Mouse (Mus musculus) ZHBTc4 (cell line): Measurements from ENCODE around the gene Mthfd1.
A peak's percentile ranks its signal among the peaks of the same experiment; 100 is the strongest.

Experiments used
- DNase-seq: peaks from one replicate; pipeline ENCODE4 v3.0.0-alpha.2; 2011; ENCODE audit warnings: low read depth, low spot score

The Mthfd1 gene

DNA sequence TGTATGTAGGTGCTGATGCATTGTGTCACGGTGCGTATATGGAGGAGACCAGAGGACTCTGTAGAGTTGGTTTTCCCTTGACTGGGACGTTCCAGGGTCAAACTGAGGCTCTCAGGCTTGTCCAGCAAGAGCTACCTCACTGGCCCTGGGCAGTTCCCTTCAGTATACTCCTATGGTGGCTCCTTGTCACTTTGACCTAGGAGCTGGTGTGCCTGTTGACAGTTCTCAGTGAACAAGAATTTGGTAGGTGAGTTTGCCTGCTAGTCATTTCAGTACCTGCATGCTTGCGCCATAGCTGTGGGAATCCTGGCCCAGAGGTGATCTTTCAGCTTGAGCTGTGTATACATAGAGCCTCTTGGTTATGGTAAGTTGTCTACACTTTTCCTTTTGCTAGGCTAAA, 7.8 kb downstream of the Mthfd1 start:
- no peak for DNase-seq

DNA sequence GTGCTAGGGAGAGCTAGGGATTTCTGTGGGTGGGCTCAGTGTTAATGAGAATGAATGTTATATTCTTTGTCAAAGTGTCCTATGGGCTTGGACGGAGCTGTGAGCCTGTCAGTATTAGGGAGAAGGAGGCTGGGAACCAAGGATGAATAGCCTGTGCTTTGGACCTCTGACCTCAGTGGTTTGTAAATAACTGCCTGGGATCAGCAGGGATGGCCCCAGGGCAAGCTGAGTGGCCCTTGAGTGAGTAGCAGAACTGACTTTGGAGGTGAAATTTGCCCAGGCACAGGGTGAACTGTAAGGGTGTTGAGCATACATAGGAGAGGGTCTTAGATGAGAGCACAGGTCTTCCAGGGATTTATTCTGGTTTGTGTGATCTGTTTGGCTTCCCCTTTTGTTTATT, 8.8 kb downstream of the Mthfd1 start:
- no peak for DNase-seq

DNA sequence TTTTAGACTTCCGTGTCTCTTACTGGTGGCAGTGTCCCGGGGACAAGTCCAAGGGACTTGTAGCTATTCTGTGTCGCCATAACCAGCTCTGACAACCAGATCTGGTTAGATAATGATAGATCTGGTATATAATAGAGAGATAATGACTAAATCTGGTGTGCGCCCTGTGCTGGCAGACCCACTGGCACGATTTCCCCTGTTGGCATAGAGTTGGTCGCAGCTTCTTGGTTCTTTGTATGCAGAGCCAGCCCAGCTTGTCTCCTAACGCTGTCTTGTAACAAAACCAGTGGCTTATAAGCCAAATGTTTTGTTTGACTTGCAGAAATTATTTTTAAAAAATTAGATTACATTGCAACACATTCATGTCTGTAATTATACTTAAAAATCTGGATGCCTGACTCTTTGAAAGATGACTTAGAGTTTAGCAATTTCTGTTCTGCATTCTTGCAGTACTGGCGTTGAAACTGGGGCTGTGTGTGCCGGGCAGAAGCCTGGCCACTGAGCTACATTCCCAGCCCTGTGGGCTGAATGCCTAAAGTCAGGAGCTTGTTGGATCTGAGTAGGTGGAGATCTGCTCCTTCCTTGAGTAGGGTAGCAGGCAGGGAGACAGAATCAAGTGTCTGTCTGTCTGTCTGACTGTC, 9.3 kb downstream of the Mthfd1 start:
- no peak for DNase-seq

DNA sequence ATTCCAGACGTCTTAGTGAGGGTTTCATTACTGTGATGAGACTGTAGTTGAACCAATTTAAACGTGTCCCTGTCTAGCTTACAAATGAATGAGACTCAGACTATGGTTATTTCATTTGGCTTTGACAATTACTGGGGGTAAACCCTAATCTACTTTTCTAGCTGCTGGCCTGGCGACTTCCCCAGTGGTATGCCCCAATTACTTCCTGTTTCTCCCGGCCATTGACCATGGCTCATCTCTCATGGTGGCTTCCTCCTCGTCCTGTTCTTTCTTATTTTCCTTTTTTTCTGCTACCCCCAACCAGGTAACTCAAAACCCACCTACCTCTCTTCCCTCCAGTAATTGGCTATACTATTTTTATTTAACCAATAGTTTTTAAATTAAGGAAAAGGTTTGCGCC, 9.9 kb downstream of the Mthfd1 start:
- no peak for DNase-seq

DNA sequence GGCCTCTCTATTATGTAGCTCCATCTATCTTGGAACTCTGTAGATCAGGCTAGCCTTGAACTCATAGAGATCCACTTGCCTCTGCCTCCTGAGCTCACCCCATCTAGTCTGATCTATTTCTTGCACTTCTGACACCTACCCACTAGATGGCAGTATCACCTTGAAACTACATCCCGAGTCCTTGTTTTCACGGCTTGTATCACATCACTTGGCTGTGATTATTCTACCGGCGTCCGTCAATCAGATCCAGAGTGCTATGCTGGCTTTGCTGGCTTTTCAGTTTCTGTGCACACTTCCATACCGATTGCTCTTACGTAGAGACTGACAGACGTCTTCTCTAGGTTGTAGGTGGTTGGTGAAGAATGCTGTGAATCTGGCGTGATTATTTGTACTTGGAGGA, 11.8 kb downstream of the Mthfd1 start:
- peak; percentile 90 for DNase-seq

DNA sequence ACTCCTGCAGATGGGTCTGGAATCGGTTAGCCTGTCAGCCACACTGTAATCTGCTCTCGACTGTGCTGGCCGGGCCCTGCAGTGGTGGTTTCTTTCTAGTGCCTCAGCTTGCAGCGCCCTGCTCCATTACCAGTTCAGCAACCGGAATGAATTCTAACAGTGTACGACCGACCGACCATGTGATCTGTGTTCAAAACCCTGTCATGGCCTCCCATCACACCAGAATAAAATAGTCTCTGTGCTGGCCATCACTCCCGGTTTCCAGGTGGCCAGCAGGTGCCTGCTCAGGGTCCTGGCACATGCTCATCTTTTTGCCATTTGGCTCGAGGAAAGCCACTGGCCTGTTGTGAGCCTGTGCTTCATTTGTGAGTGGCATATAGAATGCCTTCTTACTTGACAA, 13.6 kb downstream of the Mthfd1 start:
- DNase-seq = no peak

DNA sequence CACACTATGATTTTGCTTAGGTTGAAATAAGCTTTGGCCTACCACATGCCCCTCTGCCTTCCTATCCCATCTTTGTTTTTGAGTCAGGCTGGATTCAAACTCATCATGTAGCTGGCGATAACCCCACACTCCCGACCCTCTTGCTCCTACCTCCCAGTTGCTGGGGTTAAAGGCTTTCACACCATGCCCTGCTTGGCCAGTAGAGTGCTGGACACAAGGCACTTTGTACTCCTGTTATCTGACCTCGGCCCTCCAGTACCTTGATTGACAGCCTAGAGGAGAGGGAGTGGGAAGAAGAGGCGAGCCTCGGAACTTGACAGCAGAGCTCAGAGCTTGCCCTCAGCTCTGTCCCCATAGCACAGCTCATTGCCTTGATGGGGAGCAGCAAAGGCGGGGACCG, 14.1 kb downstream of the Mthfd1 start:
- no peak for DNase-seq

DNA sequence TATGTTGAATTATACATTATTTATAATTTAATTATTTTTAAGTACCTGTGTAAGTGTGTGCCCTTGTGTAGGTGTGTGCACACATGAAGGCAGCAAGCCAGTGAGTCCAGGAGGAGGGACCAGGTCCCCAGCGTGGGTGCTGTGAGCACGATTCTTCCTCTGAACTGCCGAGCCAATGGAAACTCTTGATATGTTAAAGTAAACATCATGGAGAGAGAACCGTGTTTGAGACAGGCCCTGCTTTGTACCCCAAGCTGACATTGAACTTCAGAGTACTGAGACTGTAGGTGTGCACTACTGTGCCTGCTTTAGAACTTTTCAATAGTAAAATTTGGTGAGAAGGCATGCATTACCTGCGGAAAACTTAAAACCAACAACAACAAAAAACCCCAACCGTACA, 16.4 kb downstream of the Mthfd1 start:
- DNase-seq = no peak

DNA sequence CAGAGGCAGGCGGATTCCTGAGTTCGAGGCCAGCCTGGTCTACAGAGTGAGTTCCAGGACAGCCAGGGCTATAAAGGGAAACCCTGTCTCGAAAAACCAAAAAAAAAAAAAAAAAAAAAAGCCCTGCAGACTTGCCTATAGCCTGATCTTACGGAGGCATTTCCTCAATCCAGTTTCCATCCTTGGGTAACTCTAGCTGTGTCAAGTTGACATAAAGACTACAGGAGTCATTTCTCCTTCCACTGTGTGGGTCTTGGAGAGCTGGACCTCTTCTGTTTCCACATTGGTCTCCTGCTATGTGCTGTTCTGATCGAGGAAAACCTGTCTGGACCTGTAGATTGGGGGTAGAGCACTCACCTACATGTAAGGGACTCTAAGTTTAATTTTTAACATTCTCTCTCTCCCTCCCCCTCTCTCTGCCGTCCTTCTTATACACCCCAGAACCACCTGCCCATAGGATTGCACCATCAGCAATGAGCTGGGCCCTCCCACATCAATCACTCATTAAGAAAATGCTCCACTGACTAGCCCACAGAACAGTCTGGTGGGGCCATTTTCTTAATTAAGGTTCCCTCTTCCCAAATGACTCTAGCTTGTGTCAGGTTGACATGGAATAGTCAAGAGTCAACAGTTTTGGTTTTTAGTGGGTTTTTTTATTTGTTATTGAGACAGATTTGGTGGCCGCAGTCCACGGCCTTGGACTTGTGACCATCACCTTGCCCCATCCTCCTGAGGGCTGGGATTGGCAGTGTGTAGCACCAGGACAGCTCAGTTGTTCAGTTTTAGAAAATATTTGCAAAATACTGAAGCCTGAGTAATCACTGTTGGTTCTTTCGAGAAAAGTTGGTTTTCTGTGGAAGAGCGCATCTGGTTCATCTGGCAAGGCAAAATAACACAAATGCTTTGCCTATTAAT, 17.8 kb downstream of the Mthfd1 start:
- DNase-seq = no peak

DNA sequence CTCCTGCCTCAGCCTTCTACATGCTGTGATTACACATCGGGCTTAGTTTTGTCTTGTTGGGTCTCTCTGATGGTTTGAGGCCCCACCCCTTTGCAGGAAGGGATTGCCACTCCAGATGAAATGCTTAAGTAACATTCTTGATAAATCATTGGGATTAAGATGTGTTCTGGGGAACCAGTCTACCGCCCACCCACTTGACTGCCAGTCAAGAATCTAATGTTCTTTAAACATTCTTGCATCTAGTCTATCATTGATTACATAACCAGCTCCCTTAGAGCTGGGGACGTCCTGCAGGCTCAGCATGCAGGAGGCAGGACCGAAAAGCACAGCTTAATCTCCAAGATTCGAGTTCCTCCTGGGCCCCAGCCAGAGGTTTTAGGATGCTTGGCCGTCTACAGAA, 23.1 kb downstream of the Mthfd1 start:
- no peak for DNase-seq

DNA sequence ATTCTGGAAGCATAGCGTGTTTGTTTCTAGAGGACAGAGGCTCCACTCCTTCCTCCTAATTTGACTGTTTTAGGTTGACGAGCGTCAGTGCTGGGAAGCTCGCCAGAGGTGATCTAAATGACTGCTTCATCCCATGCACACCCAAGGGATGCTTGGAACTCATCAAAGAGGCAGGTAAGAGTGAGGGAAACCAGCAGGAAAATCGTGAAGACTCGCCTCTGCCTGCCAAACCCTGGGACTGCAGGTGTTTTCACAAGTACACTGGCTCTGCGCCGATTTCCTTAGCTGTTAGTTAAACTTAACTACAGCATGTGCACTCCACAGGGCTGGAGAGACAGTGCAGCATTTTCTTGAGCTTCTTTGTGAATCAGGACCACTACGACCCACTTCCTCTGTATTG, 25.5 kb downstream of the Mthfd1 start:
- DNase-seq = no peak

DNA sequence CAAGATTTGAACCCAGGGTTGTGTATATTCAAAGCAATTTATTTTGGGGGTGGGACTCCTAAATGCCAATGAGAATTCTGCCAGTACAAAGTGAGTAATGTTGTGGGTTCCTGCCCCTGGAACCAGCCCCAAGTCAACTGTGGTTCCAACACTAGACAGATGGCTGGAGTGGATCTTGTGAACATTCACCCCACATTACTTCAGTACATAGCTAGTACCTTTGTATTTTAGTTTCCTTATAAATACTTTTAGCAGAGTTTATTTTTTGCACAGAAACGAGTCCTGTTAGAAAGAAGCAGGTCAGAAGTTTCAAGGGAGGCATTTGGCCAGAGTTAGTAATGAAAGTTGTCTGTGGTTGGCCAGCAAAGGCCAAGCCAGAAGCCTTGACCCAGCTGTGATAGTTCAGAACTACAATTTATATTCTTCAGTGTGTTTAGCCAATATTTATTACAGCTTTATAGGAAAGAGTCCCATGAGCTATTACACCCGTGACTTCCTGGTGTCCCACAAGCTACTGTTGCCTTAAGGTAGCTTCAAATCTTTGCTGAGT, 26.1 kb downstream of the Mthfd1 start:
- no peak for DNase-seq

DNA sequence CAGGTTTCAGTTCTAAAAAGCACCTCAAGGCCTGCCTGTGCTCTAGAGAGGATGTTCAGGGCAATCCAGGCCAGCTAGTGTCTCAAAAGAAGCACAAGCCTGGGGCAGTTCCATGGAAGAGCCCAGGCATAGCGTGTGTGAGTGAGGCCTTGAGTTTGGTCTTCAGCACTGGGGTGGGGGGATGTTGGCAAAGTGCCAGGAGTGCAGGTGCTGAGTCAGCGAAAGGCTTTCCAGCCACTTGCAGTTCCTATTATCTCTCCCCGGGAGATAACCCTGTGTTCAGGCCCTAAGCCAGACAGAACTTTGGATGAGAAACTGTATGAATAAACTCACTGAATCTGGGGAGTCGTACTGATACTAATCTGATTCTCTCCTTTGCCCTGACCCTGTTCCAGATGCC, 27.0 kb downstream of the Mthfd1 start:
- peak; percentile 48 for DNase-seq

DNA sequence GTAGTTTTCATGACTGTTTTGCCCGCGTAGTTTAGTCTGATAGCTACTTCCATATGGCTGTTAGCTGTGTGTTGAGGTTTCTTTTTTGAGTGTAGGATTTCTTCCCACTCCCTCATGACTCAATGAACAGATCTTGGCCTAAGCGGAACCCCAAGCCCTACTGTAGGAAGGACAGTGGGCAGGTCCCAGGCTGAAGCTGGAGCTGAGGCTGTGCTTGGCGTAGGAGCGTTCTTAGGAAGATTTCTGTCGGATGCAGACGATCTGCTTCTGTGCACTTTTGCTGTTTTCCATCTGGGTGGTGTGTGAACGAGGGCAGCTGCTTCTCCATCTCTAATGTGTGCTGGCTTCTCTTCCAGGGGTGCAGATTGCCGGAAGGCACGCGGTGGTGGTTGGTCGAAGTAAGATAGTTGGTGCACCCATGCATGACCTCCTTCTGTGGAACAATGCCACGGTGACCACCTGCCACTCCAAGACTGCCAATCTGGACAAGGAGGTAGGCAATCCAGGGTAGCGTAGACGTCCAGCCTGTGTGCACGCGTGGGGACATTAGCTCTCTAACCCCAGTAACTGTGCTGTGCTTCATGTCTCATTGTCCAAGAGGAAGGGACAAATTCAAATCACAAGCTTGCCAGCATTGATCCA, 27.6 kb downstream of the Mthfd1 start:
- no peak for DNase-seq

DNA sequence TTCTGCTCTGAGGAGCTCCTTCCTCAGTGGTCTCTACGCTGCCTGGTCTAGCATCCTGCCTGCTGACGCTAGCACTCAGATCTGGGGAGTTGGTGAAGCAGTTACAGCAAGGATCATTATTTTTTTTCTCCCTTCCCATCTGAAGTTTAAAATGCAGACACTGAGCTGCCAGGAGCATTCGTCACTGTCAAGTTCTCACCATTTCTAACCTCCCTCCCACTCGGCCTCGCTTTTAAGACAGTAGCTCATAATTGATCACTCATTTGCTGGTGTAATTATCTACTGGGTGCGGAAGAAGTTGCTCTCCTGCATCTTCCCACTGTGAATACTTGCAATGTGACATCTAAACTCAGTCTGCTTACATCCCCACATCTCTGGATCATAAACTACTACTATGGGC, 30.3 kb downstream of the Mthfd1 start:
- no peak for DNase-seq

DNA sequence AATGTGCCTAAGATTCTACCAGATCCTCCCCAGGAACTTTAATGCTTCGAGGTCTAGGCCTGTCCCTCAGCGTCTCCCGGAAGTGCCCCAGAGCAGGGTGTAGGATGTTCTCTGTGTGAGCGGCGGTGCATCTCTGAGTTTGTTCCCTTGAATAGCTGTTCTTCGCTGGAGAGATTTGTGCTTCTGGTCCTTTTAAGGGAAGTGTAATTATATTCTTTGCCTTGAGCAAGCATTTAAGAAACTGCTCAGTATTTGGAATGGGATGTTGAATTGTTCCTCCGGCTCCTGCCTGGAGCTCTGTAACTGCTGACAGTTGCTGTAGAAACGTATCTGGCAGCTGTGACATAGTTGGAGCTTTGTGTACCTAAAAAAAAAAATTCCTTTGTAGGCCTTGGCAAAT, 32.9 kb downstream of the Mthfd1 start:
- DNase-seq = no peak

DNA sequence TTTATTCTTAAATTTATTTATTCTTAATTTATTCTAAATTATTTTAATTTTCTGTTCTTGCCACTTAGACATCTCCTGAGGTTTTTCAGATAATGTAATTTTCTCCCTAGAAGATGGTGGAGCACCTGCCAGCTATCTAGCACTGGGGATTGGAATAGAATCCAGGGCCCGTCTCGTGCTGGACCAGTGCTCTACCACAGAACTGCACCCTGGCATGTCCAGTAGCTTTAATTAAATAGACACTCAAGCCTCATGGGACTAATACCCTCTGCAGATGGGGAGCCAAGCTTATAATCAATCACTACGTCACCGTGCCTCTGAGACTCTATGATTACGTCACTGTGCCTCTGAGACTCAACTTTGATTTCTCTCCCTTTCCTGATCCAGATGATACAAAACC, 33.4 kb downstream of the Mthfd1 start:
- no peak for DNase-seq

DNA sequence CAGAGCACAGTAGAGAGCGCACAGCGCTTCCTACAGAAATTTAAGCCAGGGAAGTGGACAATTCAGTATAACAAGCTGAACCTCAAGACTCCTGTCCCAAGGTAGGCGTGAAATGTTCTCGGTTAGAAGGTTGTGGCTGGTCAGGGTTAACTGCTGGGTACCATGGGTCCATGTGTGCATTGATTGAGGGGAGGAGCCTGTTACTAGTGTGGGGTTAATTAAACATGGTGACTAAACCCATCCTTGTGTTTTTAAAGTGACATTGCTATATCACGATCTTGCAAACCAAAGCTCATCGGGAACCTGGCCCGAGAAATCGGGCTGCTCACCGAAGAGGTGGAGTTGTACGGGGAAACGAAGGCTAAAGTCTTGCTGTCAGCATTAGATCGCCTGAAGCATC, 34.3 kb downstream of the Mthfd1 start:
- DNase-seq = no peak

DNA sequence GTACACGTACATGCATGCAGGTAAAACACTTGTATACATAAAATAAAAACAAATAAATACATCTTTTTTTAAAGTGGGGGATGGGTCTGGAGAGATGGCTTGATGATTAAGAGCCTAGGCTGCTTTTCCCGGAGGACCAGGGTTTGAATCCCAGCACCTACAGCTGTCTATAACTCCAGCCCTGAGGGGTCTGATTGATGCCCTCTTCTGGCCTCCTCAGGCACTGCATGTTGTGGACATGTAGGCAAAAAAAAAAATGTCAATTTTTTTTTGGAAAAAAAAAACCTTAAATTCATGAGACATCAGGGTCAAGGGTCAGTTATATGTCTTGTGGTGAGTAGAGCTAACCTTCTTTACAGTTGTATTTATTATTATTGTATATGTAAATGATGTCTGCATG, 35.2 kb downstream of the Mthfd1 start:
- DNase-seq = peak; percentile 59

DNA sequence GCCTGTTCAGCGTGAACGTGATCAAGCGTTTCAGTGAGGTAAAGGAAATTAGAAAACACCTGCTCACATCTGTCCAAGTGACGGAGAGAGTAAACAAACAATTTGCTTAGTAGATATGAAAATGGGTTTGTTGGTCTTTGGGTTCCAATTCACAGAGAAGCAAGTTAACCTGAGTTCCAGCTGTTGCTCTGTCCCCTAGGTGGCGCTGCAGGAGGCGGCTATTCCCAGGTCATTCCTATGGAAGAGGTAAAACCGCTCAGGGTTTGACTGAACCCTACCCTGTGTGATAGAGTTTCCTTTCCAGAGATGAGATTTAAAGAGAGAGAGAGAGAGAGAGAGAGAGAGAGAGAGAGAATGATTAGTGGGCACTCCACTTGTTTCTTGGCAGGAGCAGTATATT, 38.1 kb downstream of the Mthfd1 start:
- peak; percentile 76 for DNase-seq

DNA sequence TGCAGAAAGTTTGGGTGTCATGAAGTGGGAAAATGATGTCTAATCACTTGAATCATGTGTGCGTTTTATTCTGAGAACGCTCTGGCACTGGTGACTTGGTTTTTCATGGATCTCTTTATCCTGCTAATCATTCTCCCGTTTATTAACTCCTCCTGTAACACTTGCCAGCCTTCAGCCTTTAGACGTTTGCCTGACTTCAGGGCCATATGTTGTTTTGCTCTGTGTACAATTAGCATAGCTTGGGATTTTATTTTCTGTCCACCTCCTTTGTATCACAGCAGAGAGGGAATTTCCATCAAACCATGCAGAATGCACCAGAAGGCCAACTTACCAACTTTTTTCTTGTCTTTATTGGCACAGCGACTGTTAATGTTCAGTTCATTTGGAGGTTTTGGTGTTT, 42.7 kb downstream of the Mthfd1 start:
- no peak for DNase-seq

DNA sequence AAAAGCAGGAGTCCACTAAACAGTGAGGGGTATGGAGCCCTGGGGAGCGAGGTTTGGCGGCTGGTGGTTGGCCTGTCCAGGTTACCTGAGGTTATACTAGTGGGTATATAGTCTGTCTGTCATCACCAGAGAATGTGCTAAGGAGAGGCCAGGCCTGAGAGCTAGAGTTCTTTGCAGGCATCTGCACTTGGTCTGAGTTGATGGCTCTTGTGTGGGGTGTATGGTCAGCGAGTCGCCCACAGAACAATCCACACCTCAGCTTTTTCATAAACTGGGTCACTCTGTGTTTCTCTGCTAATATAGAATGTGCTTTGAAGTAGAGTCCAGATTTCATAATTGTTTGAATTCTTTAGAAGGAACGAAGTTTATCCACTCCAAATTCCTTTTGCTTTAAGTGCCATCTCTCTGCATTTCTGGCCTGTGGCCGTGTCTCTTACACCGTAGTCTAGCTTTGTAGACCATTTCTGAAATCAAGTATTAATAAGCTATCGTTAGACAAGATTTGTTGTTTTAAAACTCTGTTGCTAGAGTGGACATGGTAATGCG, 44.3 kb downstream of the Mthfd1 start:
- no peak for DNase-seq
